Mouse (Mus musculus): ENCODE results near the gene Rasal2. TPM values are rescaled to one million over a fixed set of nuclear protein-coding genes. Genes with fewer than 3 reads are reported as not detected.

Rasal2 gene
- total and polyA plus RNA-seq, 3 experiments: 1.5 to 2.6 (median 1.7) TPM

DNA sequence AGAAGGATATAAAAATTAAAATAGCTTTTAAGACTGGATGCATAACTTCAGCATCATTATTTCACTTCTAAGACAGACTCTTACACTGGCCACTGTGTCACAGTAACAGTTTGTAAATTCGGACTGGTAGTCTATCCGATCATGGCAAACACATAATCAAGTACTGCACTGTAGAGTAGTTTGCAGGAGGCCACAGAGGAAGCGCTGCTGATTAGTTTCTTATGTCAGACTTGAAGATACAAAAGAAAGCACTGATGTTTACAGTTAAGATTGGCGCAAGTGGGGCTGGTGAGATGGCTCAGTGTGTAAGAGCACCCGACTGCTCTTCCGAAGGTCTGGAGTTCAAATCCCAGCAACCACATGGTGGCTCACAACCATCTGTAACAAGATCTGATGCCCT is 187.4 kb downstream of the Rasal2 start:
- Histone ChIP-seq H3K79me2 (replicated peaks; ENCODE audit: control insufficient read depth, extremely low read depth, insufficient read depth, poor library complexity, severe bottlenecking) (no peaks in the 10 kb centered on the region), H3K36me3 (replicated peaks in 1 of 2; ENCODE audit: control insufficient read depth in 1 of 2, insufficient read depth in 1 of 2, low read length in 1 of 2) (no peaks in the 10 kb centered on the region), H3K27ac (ENCODE audit: insufficient read depth, low read depth) (no peak overlapping the region), H3K9ac (ENCODE audit: insufficient read depth, low read depth) (no peak overlapping the region), H3K27me3 (replicated peaks) (no peaks in the 10 kb centered on the region), H3K9me3 (replicated peaks; ENCODE audit: low read length) (no peaks in the 10 kb centered on the region), H3K4me3 (replicated peaks in 1 of 3; ENCODE audit: low read depth in 2 of 3, low read length in 2 of 3, poor library complexity in 1 of 3) (no peak overlapping the region), H3K4me2 (ENCODE audit: insufficient read depth, low read depth, poor library complexity, severe bottlenecking) (no peak overlapping the region), H3K4me1 (ENCODE audit: control insufficient read depth in 1 of 2, insufficient read depth in 2 of 2) (peaks cover 0 to 2% of the 10 kb centered on the region in 2 experiments; a peak in 1 of 4 replicates)
- no peak for TF ChIP-seq MXI1 (IDR thresholded peaks at IDR 0.05; ENCODE audit: low read depth, low read length)
- TF ChIP-seq MAX (IDR thresholded peaks at IDR 0.05; ENCODE audit: low read length): no peak
- no peak for TF ChIP-seq NRF1 (IDR thresholded peaks at IDR 0.05; ENCODE audit: low read depth, low read length)
- no peak for TF ChIP-seq BHLHE40 (IDR thresholded peaks at IDR 0.05; ENCODE audit: low read depth, low read length)
- no peak for TF ChIP-seq EP300 (IDR thresholded peaks at IDR 0.05; ENCODE audit: low read length)
- TF ChIP-seq E2F4 (IDR thresholded peaks at IDR 0.05; ENCODE audit: insufficient replicate concordance, low read depth, low read length): no peak
- TF ChIP-seq JUN (IDR thresholded peaks at IDR 0.05; ENCODE audit: insufficient read depth, low read depth, low read length): no peak
- TF ChIP-seq SIN3A (IDR thresholded peaks at IDR 0.05; ENCODE audit: low read length): no peak
- no peak for TF ChIP-seq UBTF (IDR thresholded peaks at IDR 0.05; ENCODE audit: low read depth, low read length)
- TF ChIP-seq POLR2A (IDR thresholded peaks at IDR 0.05; ENCODE audit: low read depth, low read length): no peak
- no peak for TF ChIP-seq HCFC1 (IDR thresholded peaks at IDR 0.05; ENCODE audit: low read depth, low read length)
- TF ChIP-seq NELFE (IDR thresholded peaks at IDR 0.05; ENCODE audit: low read depth, low read length): no peak
- TF ChIP-seq ETS1 (conservative IDR thresholded peaks at IDR 0.05; ENCODE audit: low read depth, low read length): no peak
- no peak for TF ChIP-seq GABPA (IDR thresholded peaks at IDR 0.05; ENCODE audit: insufficient replicate concordance, low read depth, low read length)
- dilution Hi-C loops (cut with MboI; ENCODE audit: extremely low pct_ligation_motif_present, extremely low pct_unique_long_range_greater_than_20kb, low sequenced_read_pairs) (no loop called here), in situ Hi-C loops (cut with MboI; ENCODE audit: low pct_ligation_motif_present, low pct_unique_long_range_greater_than_20kb, low sequenced_read_pairs) (no loop called here)
- no peak for DNase-seq (ENCODE audit: extremely low read depth)

DNA sequence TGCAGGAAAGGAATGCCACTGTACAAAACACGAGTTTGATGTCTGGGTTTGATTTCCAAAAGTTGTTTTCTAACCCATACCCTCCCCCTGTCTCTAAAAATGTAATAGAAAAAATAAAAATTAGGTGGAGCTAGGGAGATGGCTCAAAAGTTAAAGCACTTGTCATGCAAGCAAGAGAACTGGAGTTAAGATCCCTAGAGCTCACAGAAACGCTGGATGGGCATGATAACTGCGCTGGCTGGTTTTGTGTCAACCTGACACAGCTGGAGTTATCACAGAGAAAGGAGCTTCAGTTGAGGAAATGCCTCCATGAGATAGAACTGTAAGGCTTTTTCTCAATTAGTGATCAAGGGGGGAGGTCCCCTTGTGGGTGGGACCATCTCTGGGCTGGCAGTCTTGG is 191.5 kb downstream of the Rasal2 start:
- dilution Hi-C loops (cut with MboI; ENCODE audit: extremely low pct_ligation_motif_present, extremely low pct_unique_long_range_greater_than_20kb, low sequenced_read_pairs): no loop called here
- no peak for TF ChIP-seq SMC3 (IDR thresholded peaks at IDR 0.05; ENCODE audit: low read depth, low read length)
- TF ChIP-seq CHD2 (IDR thresholded peaks at IDR 0.05; ENCODE audit: low read length): no peak
- TF ChIP-seq MAX (IDR thresholded peaks at IDR 0.05; ENCODE audit: low read length): no peak
- TF ChIP-seq TBP (conservative IDR thresholded peaks at IDR 0.05; ENCODE audit: low read depth, low read length): no peak
- no peak for TF ChIP-seq JUND (conservative IDR thresholded peaks at IDR 0.05; ENCODE audit: low read depth, low read length)
- no peak for TF ChIP-seq MAFK (IDR thresholded peaks at IDR 0.05; ENCODE audit: insufficient replicate concordance, low read length)
- no peak for TF ChIP-seq MXI1 (IDR thresholded peaks at IDR 0.05; ENCODE audit: low read depth, low read length)
- TF ChIP-seq USF2 (conservative IDR thresholded peaks at IDR 0.05; ENCODE audit: low read depth, low read length): no peak
- no peak for TF ChIP-seq ZKSCAN1 (IDR thresholded peaks at IDR 0.05; ENCODE audit: borderline replicate concordance, low read depth, low read length)
- TF ChIP-seq TCF12 (IDR thresholded peaks at IDR 0.05; ENCODE audit: low read depth, low read length): no peak
- TF ChIP-seq ETS1 (conservative IDR thresholded peaks at IDR 0.05; ENCODE audit: low read depth, low read length): no peak
- no peak for TF ChIP-seq CTCF (conservative IDR thresholded peaks at IDR 0.05 in 1 of 2, IDR thresholded peaks at IDR 0.05 in 1 of 2; ENCODE audit: low read depth in 2 of 2, low read length in 2 of 2)
- no peak for TF ChIP-seq RCOR1 (conservative IDR thresholded peaks at IDR 0.05; ENCODE audit: low read depth, low read length)
- no peak for TF ChIP-seq NRF1 (IDR thresholded peaks at IDR 0.05; ENCODE audit: low read depth, low read length)
- no peak for TF ChIP-seq JUN (IDR thresholded peaks at IDR 0.05; ENCODE audit: insufficient read depth, low read depth, low read length)
- no peak for TF ChIP-seq ZNF384 (IDR thresholded peaks at IDR 0.05; ENCODE audit: low read depth, low read length)
- no peak overlapping the region for H3K4me3 ChIP-seq (replicated peaks in 1 of 3; ENCODE audit: low read depth in 2 of 3, low read length in 2 of 3, poor library complexity in 1 of 3)
- H3K27me3 ChIP-seq (replicated peaks): no peaks in the 10 kb centered on the region
- H3K27ac ChIP-seq (ENCODE audit: insufficient read depth, low read depth): no peak overlapping the region
- DNase-seq (ENCODE audit: extremely low read depth): no peak
- in situ Hi-C loops (cut with MboI; ENCODE audit: low pct_ligation_motif_present, low pct_unique_long_range_greater_than_20kb, low sequenced_read_pairs): no loop called here
- H3K36me3 ChIP-seq (replicated peaks in 1 of 2; ENCODE audit: control insufficient read depth in 1 of 2, insufficient read depth in 1 of 2, low read length in 1 of 2): no peaks in the 10 kb centered on the region
- no peak overlapping the region for H3K9ac ChIP-seq (ENCODE audit: insufficient read depth, low read depth)
- H3K4me1 ChIP-seq (ENCODE audit: control insufficient read depth in 1 of 2, insufficient read depth in 2 of 2): no peaks in the 10 kb centered on the region
- no peaks in the 10 kb centered on the region for H3K79me2 ChIP-seq (replicated peaks; ENCODE audit: control insufficient read depth, extremely low read depth, insufficient read depth, poor library complexity, severe bottlenecking)
- H3K4me2 ChIP-seq (ENCODE audit: insufficient read depth, low read depth, poor library complexity, severe bottlenecking): no peak overlapping the region
- no peaks in the 10 kb centered on the region for H3K9me3 ChIP-seq (replicated peaks; ENCODE audit: low read length)

Measured in CH12.LX (cell line).